ENCODE assay signal across 8 mouse cellular contexts in genomic region chr11:23770760-23771506, GRCm38 (mm10). TPM values are rescaled to one million over a fixed set of nuclear protein-coding genes. Genes with fewer than 3 reads are reported as not detected.
DNase-seq lines count a peak whose midpoint lies in the region; ATAC-seq and TF ChIP-seq lines count a peak whose summit lies in the region.

Gene Rel (minus strand): TSS chr11:23770970.

- no peaks in the 10 kb centered on the region for H3K9me3 ChIP-seq in erythroblast, embryonic 14.5 days (ENCODE audit: control insufficient read depth, low read length)
- H3K9me3 ChIP-seq in heart, embryonic 12.5 days (replicated peaks): no peaks in the 10 kb centered on the region
- H3K9me3 ChIP-seq in kidney, postnatal 0 days (replicated peaks; ENCODE audit: low read length): no peaks in the 10 kb centered on the region
- H3K9me3 ChIP-seq in liver, embryonic 11.5 days (ENCODE audit: control insufficient read depth, low read length): no peaks in the 10 kb centered on the region
- no peaks in the 10 kb centered on the region for H3K9me3 ChIP-seq in stomach, embryonic 14.5 days (ENCODE audit: control insufficient read depth, low read depth, low read length)

- WGBS in heart, embryonic 12.5 days: under 1% methylated on average over 73 of the region's 88 CpGs
- WGBS in kidney, postnatal 0 days: under 1% methylated on average over 53 of the region's 88 CpGs
- WGBS in liver, embryonic 11.5 days: under 1% methylated on average over 75 of the region's 88 CpGs
- WGBS in stomach, embryonic 14.5 days: under 1% methylated on average over 85 of the region's 88 CpGs

- H3K4me2 ChIP-seq in heart, embryonic 12.5 days: peak within 1 kb of the TSS; percentile 85
- peak within 1 kb of the TSS; percentile 77 for H3K4me2 ChIP-seq in kidney, postnatal 0 days (ENCODE audit: low read length)
- H3K4me2 ChIP-seq in liver, embryonic 11.5 days: peak within 1 kb of the TSS; percentile 98
- H3K4me2 ChIP-seq in stomach, embryonic 14.5 days (replicated peaks; ENCODE audit: low read depth, low read length): peak within 1 kb of the TSS; percentile 79

- no peaks in the 10 kb centered on the region for H3K36me3 ChIP-seq in erythroblast, embryonic 14.5 days (ENCODE audit: control insufficient read depth)
- H3K36me3 ChIP-seq in heart, embryonic 12.5 days: no peaks in the 10 kb centered on the region
- no peaks in the 10 kb centered on the region for H3K36me3 ChIP-seq in kidney, postnatal 0 days (ENCODE audit: insufficient read depth, low read length)
- H3K36me3 ChIP-seq in liver, embryonic 11.5 days (ENCODE audit: control insufficient read depth, insufficient read depth, low read length): no peaks in the 10 kb centered on the region
- no peaks in the 10 kb centered on the region for H3K36me3 ChIP-seq in stomach, embryonic 14.5 days (ENCODE audit: control insufficient read depth, insufficient read depth, low read length)

- H3K27me3 ChIP-seq in erythroblast, embryonic 14.5 days (ENCODE audit: control insufficient read depth): peaks cover 54% of the 10 kb centered on the region
- no peaks in the 10 kb centered on the region for H3K27me3 ChIP-seq in heart, embryonic 12.5 days (replicated peaks)
- H3K27me3 ChIP-seq in kidney, postnatal 0 days (ENCODE audit: insufficient read depth, low read length): no peaks in the 10 kb centered on the region
- H3K27me3 ChIP-seq in liver, embryonic 11.5 days (replicated peaks; ENCODE audit: control insufficient read depth, insufficient read depth, low read length): no peaks in the 10 kb centered on the region
- H3K27me3 ChIP-seq in stomach, embryonic 14.5 days (ENCODE audit: control insufficient read depth, insufficient read depth, low read length): no peaks in the 10 kb centered on the region

- TF ChIP-seq CTCF in kidney, postnatal 0 days (IDR thresholded peaks at IDR 0.05; ENCODE audit: low read depth): no peak

- H3K9ac ChIP-seq in heart, embryonic 12.5 days: peak within 1 kb of the TSS; percentile 72
- peak within 1 kb of the TSS; percentile 80 for H3K9ac ChIP-seq in kidney, postnatal 0 days (ENCODE audit: low read depth, low read length)
- peak within 1 kb of the TSS; percentile 74 for H3K9ac ChIP-seq in liver, embryonic 11.5 days (ENCODE audit: low read depth, low read length)
- peak within 1 kb of the TSS; percentile 50 for H3K9ac ChIP-seq in stomach, embryonic 14.5 days (replicated peaks; ENCODE audit: low read depth, low read length)

- H3K4me1 ChIP-seq in erythroblast, embryonic 14.5 days (ENCODE audit: control insufficient read depth): peaks cover 16% of the 10 kb centered on the region
- H3K4me1 ChIP-seq in heart, embryonic 12.5 days (replicated peaks): peaks cover 13% of the 10 kb centered on the region
- H3K4me1 ChIP-seq in kidney, postnatal 0 days (replicated peaks; ENCODE audit: insufficient read depth, low read length): no peaks in the 10 kb centered on the region
- no peaks in the 10 kb centered on the region for H3K4me1 ChIP-seq in liver, embryonic 11.5 days (replicated peaks; ENCODE audit: control insufficient read depth, insufficient read depth, low read length)
- H3K4me1 ChIP-seq in stomach, embryonic 14.5 days (ENCODE audit: control insufficient read depth, insufficient read depth, low read length): 0 out of 2 replicates have a peak, but pooled peaks cover 3% of the 10 kb centered on the region

- peak; percentile 92 to 93 for DNase-seq in B cell, adult 2 months
- peak; percentile 95 for DNase-seq in brain, adult 2 months (ENCODE audit: low read depth, low spot score)
- DNase-seq in kidney, postnatal 0 days (ENCODE audit: low spot score): peak; percentile 81
- DNase-seq in liver, embryonic 11.5 days (ENCODE audit: low spot score): peak; percentile 89
- DNase-seq in naive thymus-derived CD4-positive, alpha-beta T cell, adult 2 months (ENCODE audit: low read depth): peak; percentile 95

- ATAC-seq in heart, embryonic 12.5 days (ENCODE audit: insufficient number of reproducible peaks, low FRiP score): peak; percentile 93
- peak; percentile 93 for ATAC-seq in kidney, postnatal 0 days (replicated peaks; ENCODE audit: low FRiP score, low read depth)
- ATAC-seq in liver, embryonic 11.5 days (replicated peaks; ENCODE audit: low FRiP score): peak; percentile 84
- ATAC-seq in stomach, embryonic 14.5 days (ENCODE audit: insufficient number of reproducible peaks, insufficient read depth, low FRiP score, low read depth): peak; percentile 90

- H3K27ac ChIP-seq in heart, embryonic 12.5 days (ENCODE audit: poor library complexity, severe bottlenecking): peak within 1 kb of the TSS; percentile 94
- peak within 1 kb of the TSS; percentile 88 for H3K27ac ChIP-seq in kidney, postnatal 0 days
- H3K27ac ChIP-seq in liver, embryonic 11.5 days (ENCODE audit: low read depth, low read length): peak within 1 kb of the TSS; percentile 85
- H3K27ac ChIP-seq in stomach, embryonic 14.5 days (ENCODE audit: low read length): peak within 1 kb of the TSS; percentile 93

- peak within 1 kb of the TSS; percentile 71 for H3K4me3 ChIP-seq in erythroblast, embryonic 14.5 days (replicated peaks)
- H3K4me3 ChIP-seq in heart, embryonic 12.5 days: peak within 1 kb of the TSS; percentile 63
- peak within 1 kb of the TSS; percentile 65 for H3K4me3 ChIP-seq in kidney, postnatal 0 days (replicated peaks; ENCODE audit: low read depth, low read length)
- peak within 1 kb of the TSS; percentile 73 for H3K4me3 ChIP-seq in liver, embryonic 11.5 days (ENCODE audit: low read depth, low read length)
- H3K4me3 ChIP-seq in stomach, embryonic 14.5 days (ENCODE audit: low read depth, low read length): peak within 1 kb of the TSS; percentile 68

RNA-seq across cellular contexts. Expression of gene Rel, which starts in this region (rescaled TPM):
- under 0.01 and 0.01 TPM in 2 replicates for polyA plus RNA-seq in erythroblast, embryonic 14.5 days (2012)
- polyA plus RNA-seq in heart, embryonic 12.5 days (2016; fragmentation: Nextera tagmentation; extraction: Ambion mirVana): 2.2 and 3.1 TPM in 2 replicates
- polyA plus RNA-seq in kidney, postnatal 0 days (2015; fragmentation: Nextera tagmentation; extraction: Ambion mirVana): 0.54 TPM in 2 replicates
- polyA plus RNA-seq in liver, embryonic 11.5 days (2014; fragmentation: Nextera tagmentation; extraction: Ambion mirVana): 0.67 and 0.79 TPM in 2 replicates
- 2.1 and 2.2 TPM in 2 replicates for polyA plus RNA-seq in stomach, embryonic 14.5 days (2014; fragmentation: Nextera tagmentation; extraction: Ambion mirVana)

Comparison
In these comparisons a context has a peak if more than half of its experiments do, and no peak if none do; other contexts are left out.
1. Peak in every context shown above with its lines: DNase-seq, ATAC-seq, H3K4me3 ChIP-seq and H3K27ac ChIP-seq.
2. Peak in DNase-seq, ATAC-seq, H3K4me3 ChIP-seq, H3K27ac ChIP-seq, H3K9ac ChIP-seq and H3K4me2 ChIP-seq in kidney, postnatal 0 days; RNA of the gene not detected or under 1 TPM.
3. Peak in DNase-seq, ATAC-seq, H3K4me3 ChIP-seq, H3K27ac ChIP-seq, H3K9ac ChIP-seq and H3K4me2 ChIP-seq in liver, embryonic 11.5 days; RNA of the gene not detected or under 1 TPM.